Mouse (Mus musculus): Measurements from ENCODE around the gene Gm28048. TPM values are rescaled to one million over a fixed set of nuclear protein-coding genes. Genes with fewer than 3 reads are reported as not detected.

Gm28048 gene
- polyA plus RNA-seq, 1 experiment from 2014 or later: 3.4 TPM

- no peak for ATAC-seq
- no peaks in the 10 kb centered on the region for H3K4me1 ChIP-seq
- peaks cover 12% of the 10 kb centered on the region for H3K27me3 ChIP-seq
- no peak overlapping the region for H3K27ac ChIP-seq
- no peaks in the 10 kb centered on the region for H3K9me3 ChIP-seq (replicated peaks)
- H3K36me3 ChIP-seq (ENCODE audit: poor library complexity, severe bottlenecking): no peaks in the 10 kb centered on the region
- H3K4me3 ChIP-seq: no peak overlapping the region
- no peak overlapping the region for H3K4me2 ChIP-seq
- H3K9ac ChIP-seq: no peak overlapping the region
- 80% methylated on average over 1 of the region's 1 CpGs for whole genome bisulfite sequencing
Measured at GRCm38 (mm10) chr11:22852510-22852909, 129.4 kb downstream of the Gm28048 start.

GRCm38 (mm10) chr11:22851416-22851815, 130.5 kb downstream of the Gm28048 start:
- no peak overlapping the region for H3K27ac ChIP-seq
- H3K27me3 ChIP-seq: peaks cover under 1% of the 10 kb centered on the region
- 53% methylated on average over 4 of the region's 4 CpGs for WGBS
- no peak overlapping the region for H3K4me2 ChIP-seq
- 0 out of 2 replicates have a peak, but pooled peaks cover under 1% of the 10 kb centered on the region for H3K4me1 ChIP-seq
- no peak for ATAC-seq
- H3K9ac ChIP-seq: no peak overlapping the region
- H3K36me3 ChIP-seq (ENCODE audit: poor library complexity, severe bottlenecking): no peaks in the 10 kb centered on the region
- no peak overlapping the region for H3K4me3 ChIP-seq
- no peaks in the 10 kb centered on the region for H3K9me3 ChIP-seq (replicated peaks)

GRCm38 (mm10) chr11:22850077-22850476, 131.8 kb downstream of the Gm28048 start:
- ATAC-seq: no peak
- no peak overlapping the region for H3K4me3 ChIP-seq
- H3K4me2 ChIP-seq: no peak overlapping the region
- H3K9ac ChIP-seq: no peak overlapping the region
- WGBS: 87% methylated on average over 4 of the region's 4 CpGs
- H3K27ac ChIP-seq: no peak overlapping the region
- no peaks in the 10 kb centered on the region for H3K9me3 ChIP-seq (replicated peaks)
- H3K36me3 ChIP-seq (ENCODE audit: poor library complexity, severe bottlenecking): no peaks in the 10 kb centered on the region
- no peaks in the 10 kb centered on the region for H3K27me3 ChIP-seq
- H3K4me1 ChIP-seq: 0 out of 2 replicates have a peak, but pooled peaks cover 2% of the 10 kb centered on the region

GRCm38 (mm10) chr11:22848649-22849195, 133.2 kb downstream of the Gm28048 start:
- Histone ChIP-seq H3K4me3 (no peak overlapping the region), H3K4me2 (no peak overlapping the region), H3K9me3 (replicated peaks) (no peaks in the 10 kb centered on the region), H3K4me1 (0 out of 2 replicates have a peak, but pooled peaks cover 2% of the 10 kb centered on the region), H3K36me3 (ENCODE audit: poor library complexity, severe bottlenecking) (no peaks in the 10 kb centered on the region), H3K9ac (no peak overlapping the region), H3K27me3 (no peaks in the 10 kb centered on the region), H3K27ac (no peak overlapping the region)
- ATAC-seq: no peak
- WGBS: 91% methylated on average over 5 of the region's 5 CpGs

GRCm38 (mm10) chr11:22847732-22848648, 133.9 kb downstream of the Gm28048 start:
- Histone ChIP-seq H3K36me3 (ENCODE audit: poor library complexity, severe bottlenecking) (no peaks in the 10 kb centered on the region), H3K27ac (no peak overlapping the region), H3K9me3 (replicated peaks) (no peaks in the 10 kb centered on the region), H3K9ac (no peak overlapping the region), H3K4me3 (no peak overlapping the region), H3K4me2 (no peak overlapping the region), H3K4me1 (0 out of 2 replicates have a peak, but pooled peaks cover 2% of the 10 kb centered on the region), H3K27me3 (no peaks in the 10 kb centered on the region)
- 65% methylated on average over 8 of the region's 8 CpGs for WGBS
- no peak for ATAC-seq

GRCm38 (mm10) chr11:22846960-22847731, 134.7 kb downstream of the Gm28048 start:
- ATAC-seq: no peak
- Histone ChIP-seq H3K9me3 (replicated peaks) (no peaks in the 10 kb centered on the region), H3K4me2 (no peak overlapping the region), H3K4me1 (0 out of 2 replicates have a peak, but pooled peaks cover 2% of the 10 kb centered on the region), H3K9ac (no peak overlapping the region), H3K27ac (no peak overlapping the region), H3K27me3 (no peaks in the 10 kb centered on the region), H3K4me3 (no peak overlapping the region), H3K36me3 (ENCODE audit: poor library complexity, severe bottlenecking) (no peaks in the 10 kb centered on the region)
- 75% methylated on average over 8 of the region's 8 CpGs for WGBS

GRCm38 (mm10) chr11:22846093-22846835, 135.6 kb downstream of the Gm28048 start:
- Histone ChIP-seq H3K9me3 (replicated peaks) (no peaks in the 10 kb centered on the region), H3K4me2 (no peak overlapping the region), H3K36me3 (ENCODE audit: poor library complexity, severe bottlenecking) (no peaks in the 10 kb centered on the region), H3K9ac (no peak overlapping the region), H3K27ac (no peak overlapping the region), H3K27me3 (no peaks in the 10 kb centered on the region), H3K4me3 (no peak overlapping the region), H3K4me1 (0 out of 2 replicates have a peak, but pooled peaks cover 2% of the 10 kb centered on the region)
- ATAC-seq: no peak
- 37% methylated on average over 6 of the region's 6 CpGs for WGBS

GRCm38 (mm10) chr11:22844754-22845718, 136.9 kb downstream of the Gm28048 start:
- no peaks in the 10 kb centered on the region for H3K36me3 ChIP-seq (ENCODE audit: poor library complexity, severe bottlenecking)
- H3K27ac ChIP-seq: no peak overlapping the region
- H3K27me3 ChIP-seq: no peaks in the 10 kb centered on the region
- H3K4me2 ChIP-seq: no peak overlapping the region
- H3K4me3 ChIP-seq: no peak overlapping the region
- no peak for ATAC-seq
- no peak overlapping the region for H3K9ac ChIP-seq
- 0 out of 2 replicates have a peak, but pooled peaks cover 2% of the 10 kb centered on the region for H3K4me1 ChIP-seq
- no peaks in the 10 kb centered on the region for H3K9me3 ChIP-seq (replicated peaks)
- WGBS: 87% methylated on average over 4 of the region's 4 CpGs

- WGBS: 69% methylated on average over 3 of the region's 3 CpGs
Measured at GRCm38 (mm10) chr11:22839456-22839855, 142.4 kb downstream of the Gm28048 start.

GRCm38 (mm10) chr11:22838361-22838760, 143.5 kb downstream of the Gm28048 start:
- Histone ChIP-seq H3K9ac (no peak overlapping the region), H3K4me3 (no peak overlapping the region), H3K4me1 (no peaks in the 10 kb centered on the region), H3K27me3 (no peaks in the 10 kb centered on the region), H3K4me2 (no peak overlapping the region), H3K27ac (no peak overlapping the region), H3K36me3 (ENCODE audit: poor library complexity, severe bottlenecking) (no peaks in the 10 kb centered on the region), H3K9me3 (replicated peaks) (no peaks in the 10 kb centered on the region)
- WGBS: 61% methylated on average over 1 of the region's 1 CpGs
- no peak for ATAC-seq

More at GRCm38 (mm10) chr11:22839456-22839855, 142.4 kb downstream of the Gm28048 start:
- no peak for ATAC-seq
- H3K9ac ChIP-seq: no peak overlapping the region
- H3K4me1 ChIP-seq: no peaks in the 10 kb centered on the region
- no peaks in the 10 kb centered on the region for H3K27me3 ChIP-seq
- H3K27ac ChIP-seq: no peak overlapping the region
- no peak overlapping the region for H3K4me3 ChIP-seq
- H3K4me2 ChIP-seq: no peak overlapping the region
- no peaks in the 10 kb centered on the region for H3K9me3 ChIP-seq (replicated peaks)
- no peaks in the 10 kb centered on the region for H3K36me3 ChIP-seq (ENCODE audit: poor library complexity, severe bottlenecking)
